Mouse (Mus musculus): ENCODE results near the gene Msrb1. TPM values are rescaled to one million over a fixed set of nuclear protein-coding genes. Genes with fewer than 3 reads are reported as not detected.
A peak's percentile ranks its signal among the peaks of the same experiment; 100 is the strongest.

The Msrb1 gene
- total RNA-seq, 2 experiments from 2014 or later = 32.0 to 40.8 TPM

GRCm38 (mm10) chr17:24765016-24765905 is 28.8 kb downstream of the Msrb1 start:
- no peak for TF ChIP-seq CTCF (conservative IDR thresholded peaks at IDR 0.05)
- H3K27ac ChIP-seq = no peak overlapping the region
- no peak for DNase-seq (ENCODE audit: low spot score in 2 of 2)
- no peak overlapping the region for H3K4me3 ChIP-seq

GRCm38 (mm10) chr17:24766266-24766875 is 29.9 kb downstream of the Msrb1 start:
- no peak for DNase-seq (ENCODE audit: low spot score in 2 of 2)
- TF ChIP-seq CTCF (conservative IDR thresholded peaks at IDR 0.05) = no peak
- Histone ChIP-seq H3K4me3 (no peak overlapping the region), H3K27ac (no peak overlapping the region)

DNA sequence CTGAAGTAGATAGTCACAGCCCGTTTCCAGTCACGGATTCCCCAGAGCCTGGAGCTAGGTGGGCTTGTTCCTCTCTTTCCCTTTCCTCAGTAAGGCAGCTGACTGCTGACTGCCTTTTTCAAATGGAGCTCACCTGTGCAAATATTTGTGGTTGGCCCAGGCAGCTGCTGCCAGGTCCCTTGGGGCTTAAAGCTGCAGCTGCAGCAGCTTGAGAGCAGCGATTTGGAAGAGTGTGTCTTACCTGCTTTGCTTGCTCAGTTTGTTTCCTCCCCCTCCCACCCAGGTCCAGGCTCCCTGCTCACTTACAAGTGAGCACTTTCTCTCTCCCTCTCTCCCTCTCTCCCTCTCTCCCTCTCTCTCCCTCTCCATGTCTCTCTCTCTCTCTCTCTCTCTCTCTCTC is 32.7 kb downstream of the Msrb1 start:
- Histone ChIP-seq H3K4me3 (no peak overlapping the region), H3K27ac (no peak overlapping the region)
- TF ChIP-seq CTCF (conservative IDR thresholded peaks at IDR 0.05) = no peak
- DNase-seq (ENCODE audit: low spot score in 2 of 2) = no peak

GRCm38 (mm10) chr17:24773241-24773640 is 36.8 kb downstream of the Msrb1 start:
- peak; percentile 29; the same call in 1 of the 2 replicates for TF ChIP-seq CTCF (conservative IDR thresholded peaks at IDR 0.05)
- Histone ChIP-seq H3K27ac (no peak overlapping the region), H3K4me3 (no peak overlapping the region)
- no peak for DNase-seq (ENCODE audit: low spot score in 2 of 2)

DNA sequence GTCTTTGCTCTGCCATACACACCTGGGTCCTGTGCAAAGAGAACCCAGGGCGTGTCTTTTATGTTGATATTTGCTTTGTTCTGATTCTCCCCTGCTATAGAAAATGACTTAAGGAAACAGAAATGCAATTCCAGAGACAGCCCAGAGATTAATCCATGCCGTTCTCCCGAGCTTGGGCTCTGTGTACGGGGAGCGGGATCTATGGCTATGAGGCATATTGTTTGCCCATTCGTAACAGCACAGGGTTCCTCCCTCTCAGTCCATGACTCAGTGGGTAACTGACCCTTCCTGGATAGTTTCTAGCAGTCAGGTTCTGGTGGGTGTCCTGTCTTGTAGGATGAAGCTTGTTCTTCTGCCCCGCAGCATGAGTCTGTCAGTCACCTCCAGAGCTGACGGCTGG is 38.7 kb downstream of the Msrb1 start:
- H3K27ac ChIP-seq = no peak overlapping the region
- TF ChIP-seq CTCF (conservative IDR thresholded peaks at IDR 0.05) = no peak
- H3K4me3 ChIP-seq = no peak overlapping the region
- DNase-seq (ENCODE audit: low spot score in 2 of 2) = no peak

- TF ChIP-seq CTCF (conservative IDR thresholded peaks at IDR 0.05) = no peak
- Histone ChIP-seq H3K27ac (no peak overlapping the region), H3K4me3 (no peak overlapping the region)
- no peak for DNase-seq (ENCODE audit: low spot score in 2 of 2)
Observed at GRCm38 (mm10) chr17:24777073-24777472, 40.6 kb downstream of the Msrb1 start.

DNA sequence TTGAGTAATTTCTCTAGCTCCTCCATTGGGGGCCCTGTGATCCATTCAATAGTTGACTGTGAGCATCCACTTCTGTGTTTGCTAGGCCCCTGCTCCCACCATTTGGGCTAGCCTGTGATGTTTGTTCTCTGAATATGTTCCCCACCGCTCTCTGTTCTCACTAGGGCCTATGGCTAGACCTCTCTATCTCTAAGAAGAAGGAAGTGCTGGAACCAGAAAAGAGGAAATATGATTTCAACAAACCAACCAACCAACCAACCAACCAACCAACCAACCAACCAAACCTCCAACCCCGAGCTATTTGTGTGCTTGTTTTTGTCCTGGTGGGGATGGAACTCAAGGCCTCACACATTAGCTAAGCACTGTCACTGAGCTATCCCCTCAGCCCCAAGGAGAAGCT is 44.4 kb downstream of the Msrb1 start:
- H3K4me3 ChIP-seq = no peak overlapping the region
- DNase-seq (ENCODE audit: low spot score in 2 of 2) = no peak
- TF ChIP-seq CTCF (conservative IDR thresholded peaks at IDR 0.05) = no peak
- H3K27ac ChIP-seq = no peak overlapping the region

DNA sequence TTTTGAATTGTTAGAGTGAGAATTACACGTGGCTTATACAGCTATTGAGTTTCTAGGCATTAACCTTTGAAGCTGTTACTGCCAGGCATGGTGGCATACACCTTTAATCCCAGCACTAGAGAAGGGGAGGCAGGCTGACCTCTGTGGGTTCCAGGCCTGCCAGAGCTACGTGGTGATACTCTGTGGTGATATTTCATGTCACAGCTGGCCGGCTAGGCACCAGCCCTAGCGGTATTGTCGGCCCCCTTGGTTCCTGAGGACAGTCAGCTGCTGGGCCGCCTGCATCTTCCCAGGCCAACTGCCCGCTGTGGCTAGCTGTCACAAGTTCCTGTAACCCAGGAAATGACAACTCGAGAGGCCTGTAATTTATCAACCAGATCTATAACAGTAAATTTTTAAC is 55.7 kb downstream of the Msrb1 start:
- no peak for TF ChIP-seq CTCF (conservative IDR thresholded peaks at IDR 0.05)
- DNase-seq (ENCODE audit: low spot score in 2 of 2) = no peak
- Histone ChIP-seq H3K27ac (no peak overlapping the region), H3K4me3 (no peak overlapping the region)

Other genes starting within 250 kb of the Msrb1 start
- gene Caskin1, start 248.0 kb upstream of the Msrb1 start, total RNA-seq (2021) = 100 to 1,000 TPM; 153 to 158 TPM
- 10 to 100 TPM; 87.9 to 95.5 TPM for gene Traf7, start 208.7 kb upstream of the Msrb1 start, total RNA-seq (2021)
- gene Rab26, start 202.4 kb upstream of the Msrb1 start, total RNA-seq (2021) = 10 to 100 TPM; 78.2 to 82.2 TPM
- gene Pkd1, start 186.8 kb upstream of the Msrb1 start, total RNA-seq (2021) = 10 to 100 TPM; 87.0 to 93.3 TPM
- gene Tsc2, start 104.0 kb upstream of the Msrb1 start, total RNA-seq (2021) = 100 to 1,000 TPM; 192 to 223 TPM
- gene Nthl1, start 104.0 kb upstream of the Msrb1 start, total RNA-seq (2021) = 1 to 10 TPM; 6.2 to 6.8 TPM
- 10 to 100 TPM; 41.9 to 44.1 TPM for gene Slc9a3r2, start 86.3 kb upstream of the Msrb1 start, total RNA-seq (2021)
- 1 to 10 TPM; 2.0 to 2.3 TPM for gene Npw, start 78.2 kb upstream of the Msrb1 start, total RNA-seq (2021)
- 10 to 100 TPM; 36.6 to 43.9 TPM for gene Zfp598, start 67.0 kb upstream of the Msrb1 start, total RNA-seq (2021)
- gene Syngr3, start 46.7 kb upstream of the Msrb1 start, total RNA-seq (2021) = 100 to 1,000 TPM; 146 to 155 TPM
- 10 to 100 TPM; 22.3 to 22.4 TPM for gene Gfer, start 40.5 kb upstream of the Msrb1 start, total RNA-seq (2021)
- gene Noxo1, start 40.4 kb upstream of the Msrb1 start, total RNA-seq (2021) = 1 to 10 TPM; 3.3 to 3.4 TPM
- 10 to 100 TPM; 30.9 to 32.8 TPM for gene Tbl3, start 29.0 kb upstream of the Msrb1 start, total RNA-seq (2021)
- under 1 TPM in 1 of 2 experiments, not detected in 1; 0.56 TPM for gene Rnf151, start 18.6 kb upstream of the Msrb1 start, total RNA-seq (2021)
- 100 to 1,000 TPM; 302 to 315 TPM for gene Rps2, start 18.5 kb upstream of the Msrb1 start, total RNA-seq (2021)
- gene Ndufb10, start 12.2 kb upstream of the Msrb1 start, total RNA-seq (2021) = 100 to 1,000 TPM; 210 to 227 TPM
- gene Rpl3l, start 8.8 kb upstream of the Msrb1 start, total RNA-seq (2021) = under 1 TPM; 0.38 to 0.61 TPM
- gene Hs3st6, start 16.3 kb downstream of the Msrb1 start, total RNA-seq (2021) = not detected
- gene Meiob, start 67.6 kb downstream of the Msrb1 start, total RNA-seq (2021) = not detected
- 100 to 1,000 TPM; 135 to 137 TPM for gene Hagh, start 103.5 kb downstream of the Msrb1 start, total RNA-seq (2021)
- 10 to 100 TPM; 21.1 to 22.4 TPM for gene Fahd1, start 113.7 kb downstream of the Msrb1 start, total RNA-seq (2021)
- gene Igfals, start 129.4 kb downstream of the Msrb1 start, total RNA-seq (2021) = under 1 TPM in 1 of 2 experiments, not detected in 1; 0.34 TPM
- gene Nubp2, start 149.7 kb downstream of the Msrb1 start, total RNA-seq (2021) = 10 to 100 TPM; 34.3 to 35.8 TPM
- gene Spsb3, start 150.0 kb downstream of the Msrb1 start, total RNA-seq (2021) = 10 to 100 TPM; 43.6 to 45.0 TPM
- 10 to 100 TPM; 66.9 to 72.7 TPM for gene Eme2, start 158.4 kb downstream of the Msrb1 start, total RNA-seq (2021)
- gene Mrps34, start 158.5 kb downstream of the Msrb1 start, total RNA-seq (2021) = 10 to 100 TPM; 80.4 to 85.1 TPM
- 10 to 100 TPM; 60.1 to 63.7 TPM for gene Nme3, start 159.9 kb downstream of the Msrb1 start, total RNA-seq (2021)
- gene Mapk8ip3, start 200.3 kb downstream of the Msrb1 start, total RNA-seq (2021) = 100 to 1,000 TPM; 409 to 411 TPM
- 1 to 10 TPM; 4.4 to 6.1 TPM for gene Jpt2, start 224.0 kb downstream of the Msrb1 start, total RNA-seq (2021)